Mouse (Mus musculus) liver, embryonic 14 days (tissue): ENCODE data around the gene Pip4k2c. TPM values are rescaled to one million over a fixed set of nuclear protein-coding genes. Genes with fewer than 3 reads are reported as not detected.

ENCODE experiments used
- polyA plus RNA-seq: library from polyadenylated mRNA; depleted of rRNA; stranded (reverse); fragments of >200 nt; gene quantifications from 2 replicates; pipeline ENCODE4 v1.2.3, GENCODE M21; 2012; rRNA removed

Pip4k2c gene
- polyA plus RNA-seq, result 27.4 and 31.2 TPM in 2 replicates

GRCm38 (mm10) chr10:127211414-127211854, at the start of gene Pip4k2c:
Gene Pip4k2c, minus strand, starts transcription at chr10:127211585.

GRCm38 (mm10) chr10:127195328-127196129, 15.9 kb downstream of the Pip4k2c start, which contains the start of gene Dtx3:
Gene Dtx3, minus strand, starts transcription at chr10:127195728.

GRCm38 (mm10) chr10:127189651-127190381, 21.6 kb downstream of the Pip4k2c start, which contains the start of gene Arhgef25:
Gene Arhgef25, minus strand, starts transcription at chr10:127190083.

GRCm38 (mm10) chr10:127179871-127180694, 31.3 kb downstream of the Pip4k2c start, which contains the start of gene Slc26a10:
Gene Slc26a10, minus strand, starts transcription at chr10:127180645.

GRCm38 (mm10) chr10:127164631-127165353, 46.6 kb downstream of the Pip4k2c start, which contains the start of gene B4galnt1:
Gene B4galnt1, plus strand, starts transcription at chr10:127165225.

Other genes starting within 250 kb of the Pip4k2c start
- gene Ctdsp2, start 232.9 kb downstream of the Pip4k2c start, polyA plus RNA-seq, result 17.5 and 20.0 TPM in 2 replicates
- 0.02 and 0.06 TPM in 2 replicates for gene Avil, start 210.9 kb downstream of the Pip4k2c start, polyA plus RNA-seq
- gene Tsfm, start 180.7 kb downstream of the Pip4k2c start, polyA plus RNA-seq, result 25.2 and 29.6 TPM in 2 replicates
- 12.8 and 14.1 TPM in 2 replicates for gene Mettl1, start 170.2 kb downstream of the Pip4k2c start, polyA plus RNA-seq
- gene Eef1akmt3, start 170.1 kb downstream of the Pip4k2c start, polyA plus RNA-seq, result 0.05 and 0.08 TPM in 2 replicates
- gene Cyp27b1, start 163.3 kb downstream of the Pip4k2c start, polyA plus RNA-seq, result 0.03 and 0.08 TPM in 2 replicates
- 0.09 and 0.11 TPM in 2 replicates for gene March9, start 151.4 kb downstream of the Pip4k2c start, polyA plus RNA-seq
- gene Cdk4, start 148.1 kb downstream of the Pip4k2c start, polyA plus RNA-seq, result 209 and 248 TPM in 2 replicates
- gene Tspan31, start 141.3 kb downstream of the Pip4k2c start, polyA plus RNA-seq, result 34.4 and 41.3 TPM in 2 replicates
- gene Agap2, start 136.3 kb downstream of the Pip4k2c start, polyA plus RNA-seq, result 1.4 and 2.2 TPM in 2 replicates
- 26.4 and 26.9 TPM in 2 replicates for gene Os9, start 90.5 kb downstream of the Pip4k2c start, polyA plus RNA-seq
- 7.2 and 11.2 TPM in 2 replicates for gene B4galnt1, start 46.4 kb downstream of the Pip4k2c start, polyA plus RNA-seq
- gene Slc26a10, start 30.9 kb downstream of the Pip4k2c start, polyA plus RNA-seq, result 2.0 and 2.2 TPM in 2 replicates
- gene Arhgef25, start 21.5 kb downstream of the Pip4k2c start, polyA plus RNA-seq, result 7.5 and 7.6 TPM in 2 replicates
- gene Dtx3, start 15.9 kb downstream of the Pip4k2c start, polyA plus RNA-seq, result 29.2 and 32.7 TPM in 2 replicates
- 0.11 and 0.12 TPM in 2 replicates for gene Kif5a, start 51.8 kb upstream of the Pip4k2c start, polyA plus RNA-seq
- gene Dctn2, start 54.8 kb upstream of the Pip4k2c start, polyA plus RNA-seq, result 57.7 and 61.0 TPM in 2 replicates
- gene Mbd6, start 77.4 kb upstream of the Pip4k2c start, polyA plus RNA-seq, result 7.4 and 10.9 TPM in 2 replicates
- 62.7 and 64.4 TPM in 2 replicates for gene Mars, start 100.2 kb upstream of the Pip4k2c start, polyA plus RNA-seq
- gene Arhgap9, start 110.4 kb upstream of the Pip4k2c start, polyA plus RNA-seq, result 7.4 and 9.7 TPM in 2 replicates
- gene Gli1, start 130.4 kb upstream of the Pip4k2c start, polyA plus RNA-seq, result 0.95 and 0.98 TPM in 2 replicates
- 0.46 and 0.53 TPM in 2 replicates for gene Inhbe, start 142.8 kb upstream of the Pip4k2c start, polyA plus RNA-seq
- 1.1 and 1.6 TPM in 2 replicates for gene Inhbc, start 158.8 kb upstream of the Pip4k2c start, polyA plus RNA-seq
- 8.5 and 11.2 TPM in 2 replicates for gene R3hdm2, start 168.7 kb upstream of the Pip4k2c start, polyA plus RNA-seq